Mouse (Mus musculus) brain, embryonic 14.5 days (tissue): ENCODE results near the gene Macrod2.

ENCODE experiments used
- CTCF ChIP-seq: fragments of 200-500 bp; IDR thresholded peaks from 2 replicates; pipeline ENCODE4 v1.5.1; 2012; ENCODE audit warnings: inconsistent platforms, mild to moderate bottlenecking, moderate library complexity, borderline replicate concordance; ENCODE audit not compliant: insufficient read depth, insufficient read length; ENCODE audit errors: extremely low read depth
- POLR2A ChIP-seq: fragments of 200-500 bp; IDR thresholded peaks from 2 replicates; pipeline ENCODE4 v1.6.1; 2012; ENCODE audit warnings: mild to moderate bottlenecking, inconsistent platforms, borderline replicate concordance; ENCODE audit not compliant: poor library complexity, insufficient read depth, insufficient read length, severe bottlenecking; ENCODE audit errors: extremely low read depth

- TF ChIP-seq POLR2A (no peak), CTCF (no peak)
Measured at GRCm38 (mm10) chr2:140759732-140760131, 364.6 kb downstream of the Macrod2 start.
